Mouse (Mus musculus) cerebellum, adult 9-10 months (tissue): Measurements from ENCODE around the gene Gng12.
"Not testable (repeated sequence)": the region's sequence is repeated elsewhere in the genome, so short reads cannot be mapped to it uniquely, and the experiment has no call there.

Experiments used
- DNase-seq: peaks from one replicate; pipeline ENCODE4 v3.0.0; 2022

Gng12 gene

GRCm38 (mm10) chr6:66995825-66996224, 99.6 kb downstream of the Gng12 start:
- no peak for DNase-seq

GRCm38 (mm10) chr6:66996257-66996656, 100.1 kb downstream of the Gng12 start:
- DNase-seq: no peak

- no peak for DNase-seq
Observed at GRCm38 (mm10) chr6:66998645-66999044, 102.4 kb downstream of the Gng12 start.

- DNase-seq: no peak
Observed at GRCm38 (mm10) chr6:66999800-67000199, 103.6 kb downstream of the Gng12 start.

GRCm38 (mm10) chr6:67009888-67010287, 113.7 kb downstream of the Gng12 start:
- DNase-seq: no peak

GRCm38 (mm10) chr6:67010370-67011216, 114.4 kb downstream of the Gng12 start:
- DNase-seq: no peak

GRCm38 (mm10) chr6:67011217-67011518, 115.0 kb downstream of the Gng12 start:
- no peak for DNase-seq

GRCm38 (mm10) chr6:67013293-67013948, 117.2 kb downstream of the Gng12 start:
- DNase-seq: no peak

GRCm38 (mm10) chr6:67013949-67014678, 117.9 kb downstream of the Gng12 start:
- no peak for DNase-seq

- DNase-seq: no peak
Observed at GRCm38 (mm10) chr6:67014679-67015075, 118.5 kb downstream of the Gng12 start.

GRCm38 (mm10) chr6:67015739-67016519, 119.7 kb downstream of the Gng12 start:
- DNase-seq: no peak

GRCm38 (mm10) chr6:67016520-67017111, 120.4 kb downstream of the Gng12 start:
- DNase-seq: no peak

GRCm38 (mm10) chr6:67018365-67018764, 122.2 kb downstream of the Gng12 start:
- no peak for DNase-seq

- not testable (repeated sequence) for DNase-seq
Observed at GRCm38 (mm10) chr6:67019001-67019400, 122.8 kb downstream of the Gng12 start.

- DNase-seq: no peak
Observed at GRCm38 (mm10) chr6:67021308-67021707, 125.1 kb downstream of the Gng12 start.

- DNase-seq: no peak
Observed at GRCm38 (mm10) chr6:67023729-67024128, 127.5 kb downstream of the Gng12 start.

GRCm38 (mm10) chr6:67026661-67027060, 130.5 kb downstream of the Gng12 start:
- DNase-seq: no peak

- DNase-seq: no peak
Observed at GRCm38 (mm10) chr6:67027438-67028142, 131.4 kb downstream of the Gng12 start.

GRCm38 (mm10) chr6:67029312-67029950, 133.2 kb downstream of the Gng12 start:
- DNase-seq: no peak

GRCm38 (mm10) chr6:67029987-67030386, 133.8 kb downstream of the Gng12 start:
- no peak for DNase-seq

GRCm38 (mm10) chr6:67030416-67030815, 134.2 kb downstream of the Gng12 start:
- no peak for DNase-seq
